Mouse (Mus musculus) B cell, adult 2 months (primary cell): ENCODE results near the gene Kcnc3.

Experiments
- DNase-seq, 2 experiments: peaks; one replicate each; pipeline ENCODE4 v3.0.0; 2022

The Kcnc3 gene

DNA sequence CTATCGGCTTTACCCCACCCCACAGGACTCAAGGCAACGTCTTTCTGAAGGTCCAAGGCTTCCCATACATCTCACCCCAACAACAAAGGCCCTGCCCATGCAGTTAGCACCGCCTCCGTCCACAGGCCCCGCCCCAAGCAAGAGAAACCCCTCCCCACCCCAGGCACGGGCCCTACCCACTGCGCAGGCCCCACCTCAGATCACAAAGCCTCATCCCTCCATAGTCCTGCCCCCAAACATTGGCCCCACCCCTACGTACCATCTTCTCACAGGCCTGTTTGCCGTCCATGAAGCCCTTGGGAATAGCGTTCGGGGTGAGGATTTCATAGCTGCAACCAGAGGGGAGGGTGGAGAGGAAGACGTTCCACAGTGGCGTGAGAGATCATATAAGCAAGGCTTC, 42.2 kb downstream of the Kcnc3 start:
- no peak for DNase-seq

- DNase-seq = peak; percentile 68
Measured at GRCm38 (mm10) chr7:44633407-44633806, 42.9 kb downstream of the Kcnc3 start.

GRCm38 (mm10) chr7:44636684-44637083, 46.2 kb downstream of the Kcnc3 start:
- DNase-seq = no peak

GRCm38 (mm10) chr7:44638663-44639062, 48.2 kb downstream of the Kcnc3 start:
- DNase-seq = no peak

GRCm38 (mm10) chr7:44640843-44641605, 50.6 kb downstream of the Kcnc3 start:
- DNase-seq = no peak

DNA sequence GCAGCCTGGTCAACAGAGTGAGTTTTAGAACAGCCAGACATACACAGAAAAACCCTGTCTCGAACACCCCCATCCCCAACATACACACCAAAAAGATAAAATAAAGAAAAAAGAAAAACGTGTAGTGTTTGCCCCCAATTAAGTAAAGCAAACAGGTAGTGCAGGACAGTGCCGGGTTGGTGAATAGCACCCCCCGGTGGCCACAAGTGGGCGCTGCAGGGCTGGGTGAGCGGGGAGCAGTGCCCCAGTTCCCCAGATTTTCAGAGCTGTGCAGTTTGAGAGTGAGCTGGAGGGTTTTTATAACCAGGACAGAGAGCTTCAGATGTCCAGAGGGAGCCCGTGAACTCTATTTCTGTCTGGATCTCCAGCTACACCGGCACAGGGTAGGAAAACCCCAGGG, 51.4 kb downstream of the Kcnc3 start:
- peak; percentile 85 to 86 for DNase-seq

DNA sequence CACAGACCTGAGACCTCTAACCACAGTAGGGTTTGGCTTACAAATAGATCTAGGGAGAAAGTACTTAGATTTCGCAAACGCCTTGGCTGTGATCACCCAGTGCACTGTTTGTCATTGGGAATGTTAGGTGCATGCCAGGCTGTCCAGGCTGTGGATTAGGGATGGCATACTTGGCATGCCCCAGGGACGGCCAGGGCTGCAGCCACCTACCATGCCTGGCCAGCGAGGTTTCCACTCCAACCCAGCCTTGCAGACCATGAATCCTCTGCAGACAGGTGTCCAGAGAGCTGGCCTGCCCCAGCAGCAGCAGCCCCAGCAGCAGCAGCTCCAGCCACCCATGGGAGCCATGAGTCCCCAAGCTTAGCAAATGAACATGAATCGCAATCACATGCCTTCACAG, 54.8 kb downstream of the Kcnc3 start:
- DNase-seq = no peak

- DNase-seq = no peak
Measured at GRCm38 (mm10) chr7:44645951-44646350, 55.5 kb downstream of the Kcnc3 start.

GRCm38 (mm10) chr7:44647042-44647724, 56.7 kb downstream of the Kcnc3 start:
- DNase-seq = peak; percentile 88 to 91

DNA sequence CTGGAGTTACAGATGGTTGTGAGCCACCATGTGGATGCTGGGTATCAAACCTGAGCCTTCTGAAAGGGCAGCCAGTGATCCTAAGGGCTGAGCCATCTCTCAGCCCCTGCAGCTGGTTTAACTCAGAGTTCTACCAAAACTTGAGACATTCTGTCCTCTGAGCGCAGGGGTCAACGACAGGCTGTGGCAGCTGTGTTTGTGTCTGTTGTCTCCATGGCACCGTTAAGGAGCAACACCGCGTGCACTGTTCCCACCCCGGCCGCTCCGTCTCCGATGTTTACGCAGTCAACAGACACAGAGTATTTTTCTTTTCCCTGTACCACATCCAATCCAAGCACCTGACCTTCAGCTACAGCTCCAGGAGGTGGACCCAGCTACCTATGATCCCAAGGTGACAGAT, 57.3 kb downstream of the Kcnc3 start:
- peak in 1 of 2 experiments; percentile 17 for DNase-seq

DNA sequence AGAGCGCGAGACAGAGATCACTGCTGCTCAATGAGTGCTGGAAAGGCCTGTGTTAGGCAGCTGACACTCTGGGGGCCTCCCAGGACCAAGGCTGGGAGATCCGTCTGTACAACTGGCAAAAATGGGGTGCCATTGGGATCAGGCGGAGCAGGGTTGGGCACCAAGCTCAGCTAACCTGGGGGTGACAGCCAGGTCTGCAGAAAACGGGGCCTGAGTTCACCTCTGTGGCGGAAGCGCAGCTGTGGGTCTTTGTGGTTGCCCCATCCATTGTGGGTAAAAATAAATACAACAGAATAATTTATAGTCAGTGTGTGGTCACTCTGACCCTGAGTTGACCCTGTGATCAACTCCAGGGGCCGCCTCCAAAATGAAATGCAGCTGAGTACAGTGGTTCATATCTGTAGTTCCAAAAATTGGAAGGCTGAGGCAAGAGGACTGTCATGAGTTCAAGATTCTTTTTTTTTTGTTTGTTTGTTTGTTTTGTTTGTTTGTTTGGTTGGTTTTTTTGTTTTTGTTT, 58.7 kb downstream of the Kcnc3 start:
- no peak for DNase-seq

DNA sequence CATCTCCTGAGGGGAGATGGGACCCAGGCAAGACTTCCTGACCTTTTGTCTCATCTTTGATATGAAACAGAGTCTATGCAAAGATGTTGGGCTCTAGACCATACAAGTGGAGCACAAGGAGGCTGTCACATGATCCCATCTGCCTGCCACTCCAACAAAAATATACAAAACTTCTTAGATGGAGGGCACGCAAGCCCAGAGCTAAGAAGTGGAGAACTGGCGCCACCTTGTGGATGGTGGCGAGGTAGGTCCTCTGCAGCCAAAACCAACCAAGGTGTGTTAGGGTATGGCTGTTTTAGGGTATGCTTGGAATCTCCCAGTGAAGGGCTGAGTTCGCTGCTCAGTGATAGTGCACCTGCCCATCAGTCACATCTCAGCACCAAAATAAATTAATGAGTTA, 59.5 kb downstream of the Kcnc3 start:
- DNase-seq = peak; percentile 81 to 82

DNA sequence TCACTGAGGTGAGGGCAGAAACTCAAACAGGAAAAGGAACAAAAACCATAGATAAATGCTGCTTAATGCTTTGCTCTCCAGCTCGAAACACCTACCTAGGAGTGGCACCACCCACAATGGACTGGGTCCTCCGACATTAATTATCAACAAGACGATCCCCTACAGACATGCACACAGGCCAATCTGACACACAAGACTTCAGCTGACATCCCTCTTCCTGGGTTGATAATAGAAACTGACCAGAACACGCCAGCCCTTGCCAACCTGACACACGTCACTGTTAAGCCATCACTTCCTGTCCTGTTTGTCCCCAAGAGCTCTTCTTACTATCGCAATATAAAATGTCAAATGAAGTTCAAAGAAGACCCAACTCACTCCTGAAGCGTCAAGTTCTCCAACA, 61.0 kb downstream of the Kcnc3 start:
- no peak for DNase-seq

DNA sequence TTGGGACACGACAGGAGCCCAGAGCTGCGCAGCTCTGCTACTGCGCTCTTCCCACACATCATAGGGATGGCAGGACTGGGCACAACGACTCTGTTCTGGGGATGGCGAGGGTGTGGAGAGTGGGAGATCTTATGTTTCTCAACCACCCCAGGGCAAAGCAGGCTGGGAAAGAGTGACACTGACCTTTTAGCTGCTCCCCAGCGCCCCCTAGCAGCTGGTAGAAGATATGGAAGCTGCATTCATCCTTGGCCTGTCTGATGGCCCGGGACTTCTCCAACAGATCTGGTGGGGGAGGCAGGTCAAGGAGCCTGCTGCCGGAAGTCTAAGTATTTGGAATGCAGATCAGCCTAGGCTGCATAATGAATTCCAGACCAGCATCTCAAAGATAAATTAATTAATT, 63.3 kb downstream of the Kcnc3 start:
- DNase-seq = peak; percentile 69 to 70
